Mouse (Mus musculus) adrenal gland, adult 2 months (tissue): Measurements from ENCODE around the gene Rln1. TPM values are rescaled to one million over a fixed set of nuclear protein-coding genes. Genes with fewer than 3 reads are reported as not detected.

Source experiments
- DNase-seq: peaks from one replicate; pipeline ENCODE4 v3.0.0; 2021
- polyA plus RNA-seq: library from polyadenylated mRNA; depleted of rRNA; stranded (reverse); fragments of >200 nt; gene quantifications from 2 replicates; pipeline ENCODE4 v1.2.3, GENCODE M21; 2012; rRNA removed
- total RNA-seq, 2 experiments: library from RNA; stranded (reverse); gene quantifications; 2 replicates each; pipeline ENCODE4 v1.2.3; 2021

The Rln1 gene
- total and polyA plus RNA-seq, 3 experiments = not detected

DNA sequence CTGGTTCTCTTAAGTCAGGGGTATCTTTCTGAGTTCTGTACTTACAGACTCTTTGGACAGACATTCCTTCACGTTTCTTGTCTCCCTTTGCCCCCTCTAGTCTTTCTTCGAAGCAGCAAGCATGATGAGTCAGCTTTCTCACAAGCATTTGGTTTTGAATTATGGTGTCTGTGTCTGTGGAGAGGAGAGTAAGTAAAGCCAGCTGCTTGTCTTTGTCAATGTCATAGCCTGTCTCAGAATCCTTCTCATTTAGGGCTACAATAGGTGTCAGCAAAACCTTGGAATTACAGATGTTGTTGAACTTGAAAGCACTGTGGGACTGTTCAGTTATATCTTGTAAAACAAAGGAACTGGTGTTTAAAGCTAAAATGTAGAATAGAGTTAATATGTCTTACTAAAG, 39.7 kb downstream of the Rln1 start:
- no peak for DNase-seq

DNA sequence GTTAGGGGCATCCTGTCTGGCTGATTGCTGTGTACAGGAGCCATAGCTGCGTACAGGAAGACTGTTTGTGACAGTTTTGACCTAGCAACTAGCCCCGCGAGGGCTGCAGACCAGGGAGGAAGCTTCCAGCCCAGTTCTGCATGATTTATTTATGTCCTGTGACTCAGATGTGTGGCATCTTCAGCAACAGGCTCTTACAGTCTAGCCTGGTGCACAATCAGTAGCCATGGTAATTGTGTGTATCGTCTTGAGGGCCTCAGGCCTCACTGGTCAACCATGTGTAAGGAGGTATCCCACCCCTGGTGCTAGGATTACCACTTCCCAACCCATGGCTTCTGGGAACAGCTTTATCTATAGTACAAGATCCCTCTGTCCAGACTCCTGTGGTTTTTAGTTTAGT, 41.9 kb downstream of the Rln1 start:
- DNase-seq = no peak

DNA sequence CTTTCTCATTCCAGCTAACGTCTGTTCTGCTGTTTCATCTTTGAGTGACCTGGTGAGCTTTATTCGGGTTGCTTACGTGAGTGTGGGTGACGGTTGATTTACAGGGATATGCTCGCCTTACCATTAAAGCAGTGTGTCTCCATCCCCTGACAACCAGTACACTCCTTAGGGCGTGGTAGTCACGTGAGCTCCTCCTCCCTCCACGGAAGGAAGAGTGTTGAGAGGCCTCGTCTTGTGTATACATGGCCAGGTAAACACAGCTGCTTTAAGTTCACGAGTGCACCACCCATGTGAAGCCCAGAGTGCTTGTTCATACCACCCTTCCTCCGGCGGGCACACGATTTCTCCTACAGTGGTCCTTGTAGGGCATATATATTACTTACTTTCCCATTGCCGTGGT, 42.9 kb downstream of the Rln1 start:
- no peak for DNase-seq

DNA sequence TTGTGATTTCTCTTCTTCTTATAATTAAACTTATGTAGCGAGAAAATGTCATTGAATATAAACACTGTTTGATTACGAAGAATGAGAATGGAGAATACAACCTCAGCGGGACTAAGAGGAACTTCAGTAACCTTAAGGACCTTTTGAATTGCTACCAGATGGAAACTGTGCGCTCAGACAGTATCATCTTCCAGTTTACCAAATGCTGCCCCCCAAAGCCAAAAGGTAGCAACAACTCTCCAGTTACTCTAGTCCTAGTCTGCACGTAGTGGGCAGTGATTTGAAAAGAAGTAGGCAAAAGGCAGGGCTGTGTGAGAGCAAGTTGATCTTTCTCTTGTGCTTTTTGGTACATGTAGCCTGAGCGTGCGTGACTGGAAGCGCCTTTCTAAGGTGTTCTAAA, 46.6 kb downstream of the Rln1 start:
- no peak for DNase-seq

DNA sequence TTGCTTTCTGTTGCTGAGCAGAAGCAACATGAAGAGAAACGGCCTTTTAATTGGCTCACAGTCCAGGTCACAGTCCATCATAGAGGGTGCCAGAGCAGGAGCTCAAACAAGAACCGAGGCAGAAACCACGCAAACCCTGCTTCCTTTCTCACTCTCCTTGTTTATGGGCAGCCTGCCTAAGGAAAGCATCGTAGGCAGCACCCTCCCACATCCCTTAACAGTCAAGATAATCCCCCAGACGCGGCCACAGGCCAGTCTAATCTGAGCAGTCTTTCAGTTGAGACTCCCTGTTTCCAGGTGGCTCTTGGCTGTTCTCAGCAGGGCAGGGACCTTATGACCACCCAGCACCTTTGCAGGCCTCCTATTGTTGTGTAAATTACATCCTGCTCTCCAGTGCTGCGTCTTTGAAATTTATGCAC, 49.0 kb downstream of the Rln1 start:
- DNase-seq = no peak

Other genes with a start within 250 kb of the Rln1 start
- gene Rcl1, start 233.3 kb downstream of the Rln1 start, total RNA-seq = 10 to 100 TPM; 25.6 to 26.9 TPM
- 47.5 and 51.4 TPM in 2 replicates for gene Rcl1, start 233.3 kb downstream of the Rln1 start, polyA plus RNA-seq
- gene Jak2, start 82.8 kb downstream of the Rln1 start, total RNA-seq = 10 to 100 TPM; 18.2 to 19.2 TPM
- gene Jak2, start 82.8 kb downstream of the Rln1 start, polyA plus RNA-seq = 3.1 and 3.2 TPM in 2 replicates
- 1 to 10 TPM in 1 of 2 experiments, under 1 TPM in 1; 0.58 to 1.3 TPM for gene Insl6, start 9.3 kb downstream of the Rln1 start, total RNA-seq
- 0.36 and 0.39 TPM in 2 replicates for gene Insl6, start 9.3 kb downstream of the Rln1 start, polyA plus RNA-seq
- gene Plgrkt, start 32.7 kb upstream of the Rln1 start, total RNA-seq = 10 to 100 TPM; 49.7 to 56.9 TPM
- 71.8 and 74.8 TPM in 2 replicates for gene Plgrkt, start 32.7 kb upstream of the Rln1 start, polyA plus RNA-seq
- 10 to 100 TPM in 1 of 2 experiments, 1 to 10 TPM in 1; 5.0 to 10.7 TPM for gene Cd274, start 32.8 kb upstream of the Rln1 start, total RNA-seq
- gene Cd274, start 32.8 kb upstream of the Rln1 start, polyA plus RNA-seq = 1.8 and 2.0 TPM in 2 replicates
- not detected for gene Pdcd1lg2, start 76.2 kb upstream of the Rln1 start, total RNA-seq
- gene Pdcd1lg2, start 76.2 kb upstream of the Rln1 start, polyA plus RNA-seq = not detected in 2 replicates
- gene Ric1, start 187.6 kb upstream of the Rln1 start, total RNA-seq = 10 to 100 TPM; 25.9 to 40.3 TPM
- 7.5 and 7.9 TPM in 2 replicates for gene Ric1, start 187.6 kb upstream of the Rln1 start, polyA plus RNA-seq